Mouse (Mus musculus) stomach, postnatal 0 days (tissue): Measurements from ENCODE around the gene Adamts17.

ENCODE experiments used
- CTCF ChIP-seq: IDR thresholded peaks from 2 replicates; pipeline ENCODE4 v1.5.1; 2016; ENCODE audit warnings: antibody characterized with exemption, low read depth, mild to moderate bottlenecking, moderate library complexity
- EP300 ChIP-seq: optimal IDR thresholded peaks from 2 replicates; pipeline ENCODE3; 2016; ENCODE audit warnings: antibody characterized with exemption

GRCm38 (mm10) chr7:67087759-67088158, 248.2 kb downstream of the Adamts17 start:
- TF ChIP-seq CTCF (no peak), EP300 (no peak)
